Mouse (Mus musculus) G1E (cell line): ENCODE data around the gene Sae1.
A peak's percentile ranks its signal among the peaks of the same experiment; 100 is the strongest.

ENCODE experiments used
- CTCF ChIP-seq: IDR thresholded peaks from 2 replicates; pipeline ENCODE4 v1.5.1; 2012; ENCODE audit warnings: low read depth, low read length, inconsistent platforms, mixed read lengths
- GATA1 ChIP-seq: IDR thresholded peaks from 2 replicates; pipeline ENCODE4 v1.6.1; 2012; ENCODE audit warnings: borderline replicate concordance, low read length, inconsistent platforms, mixed read lengths
- GATA2 ChIP-seq: IDR thresholded peaks from 2 replicates; pipeline ENCODE4 v1.6.1; 2012; ENCODE audit warnings: low read depth, low read length, inconsistent platforms, borderline replicate concordance
- POLR2AphosphoS5 ChIP-seq: IDR thresholded peaks from 2 replicates; pipeline ENCODE4 v1.6.1; 2012; ENCODE audit warnings: low read depth, low read length, inconsistent platforms; ENCODE audit not compliant: insufficient replicate concordance
- TAL1 ChIP-seq: conservative IDR thresholded peaks from 2 replicates; pipeline ENCODE4 v1.6.1; 2012; ENCODE audit warnings: low read depth, low read length, inconsistent platforms, mixed read lengths

GRCm38 (mm10) chr7:16294837-16295236 lies 92.8 kb downstream of the Sae1 start:
- TF ChIP-seq CTCF (peak; percentile 68), GATA1 (no peak), TAL1 (peak; percentile 89), GATA2 (no peak), POLR2AphosphoS5 (no peak)
